Mouse (Mus musculus) thymus, adult 2 months (tissue): ENCODE results near the gene Prkg1.

Experiments
- CTCF ChIP-seq: fragments of 200-500 bp; IDR thresholded peaks from 2 replicates; pipeline ENCODE4 v1.5.1; 2012; ENCODE audit warnings: mild to moderate bottlenecking, control low read depth, low read length, moderate library complexity, borderline replicate concordance; ENCODE audit not compliant: control insufficient read depth, poor library complexity, insufficient read depth; ENCODE audit errors: extremely low read depth
- POLR2A ChIP-seq: fragments of 200-500 bp; IDR thresholded peaks from 2 replicates; pipeline ENCODE4 v1.6.1; 2012; ENCODE audit warnings: mild to moderate bottlenecking, low read length, control low read depth, moderate library complexity; ENCODE audit not compliant: control insufficient read depth, poor library complexity, insufficient read depth; ENCODE audit errors: extremely low read depth

GRCm38 (mm10) chr19:31424319-31424718 lies 340.5 kb downstream of the Prkg1 start:
- no peak for TF ChIP-seq POLR2A
- TF ChIP-seq CTCF = no peak
